Mouse (Mus musculus): Measurements from ENCODE around the gene Apaf1.

GRCm38 (mm10) chr10:90993869-90994268 is 88.7 kb downstream of the Apaf1 start:
- TF ChIP-seq ZMIZ1 (IDR thresholded peaks at IDR 0.05; ENCODE audit: low read depth, low read length) (no peak), POLR2A (IDR thresholded peaks at IDR 0.05; ENCODE audit: low read depth, low read length) (no peak), MAX (IDR thresholded peaks at IDR 0.05; ENCODE audit: low read length) (no peak), CTCF (conservative IDR thresholded peaks at IDR 0.05 in 1 of 2, IDR thresholded peaks at IDR 0.05 in 1 of 2; ENCODE audit: low read depth in 2 of 2, low read length in 2 of 2) (no peak), NRF1 (IDR thresholded peaks at IDR 0.05; ENCODE audit: low read depth, low read length) (no peak), SIN3A (IDR thresholded peaks at IDR 0.05; ENCODE audit: low read length) (no peak), E2F4 (IDR thresholded peaks at IDR 0.05; ENCODE audit: insufficient replicate concordance, low read depth, low read length) (no peak)
